Mouse (Mus musculus): ENCODE data around the gene Blzf1.
A peak's percentile ranks its signal among the peaks of the same experiment; 100 is the strongest.

Blzf1 gene

DNA sequence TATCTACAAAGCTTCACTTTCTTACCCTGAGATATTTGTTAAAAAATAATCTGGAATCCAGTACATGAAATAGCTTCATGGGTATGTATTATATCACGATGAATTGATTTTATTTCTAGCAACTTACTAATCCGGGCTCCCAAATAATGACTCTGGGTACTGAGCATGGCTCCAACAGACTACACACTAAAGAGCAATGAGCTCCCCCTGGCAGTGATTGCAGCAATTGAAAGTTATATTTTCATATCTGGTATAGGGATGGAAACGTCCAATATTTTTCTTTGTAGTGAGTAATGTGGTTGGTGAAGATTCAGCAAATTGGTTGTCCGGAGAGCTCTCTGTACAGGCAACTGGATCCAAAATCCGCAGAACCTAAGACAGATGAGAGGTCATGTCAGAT is 15.2 kb downstream of the Blzf1 start:
- DNase-seq, result no peak

DNA sequence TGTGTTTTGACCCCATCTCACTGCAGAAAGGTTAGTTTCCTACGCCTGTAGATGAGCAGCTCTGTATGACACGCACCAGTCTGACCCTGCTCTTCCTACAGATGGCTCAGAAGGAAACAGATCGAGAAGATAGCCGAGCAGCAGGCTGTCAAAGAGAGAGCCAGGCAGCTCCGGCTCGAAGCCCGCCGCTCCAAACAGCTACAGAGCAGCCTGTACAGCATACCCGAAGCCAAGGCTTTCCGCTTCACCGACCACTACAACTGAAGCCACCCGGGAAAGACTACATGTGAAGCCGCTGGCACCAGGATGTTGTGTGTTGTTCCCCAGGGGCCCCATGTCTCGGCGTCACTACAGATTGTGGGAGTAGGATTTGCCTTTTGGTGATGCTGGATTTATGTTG is 19.9 kb downstream of the Blzf1 start:
- no peak for DNase-seq

DNA sequence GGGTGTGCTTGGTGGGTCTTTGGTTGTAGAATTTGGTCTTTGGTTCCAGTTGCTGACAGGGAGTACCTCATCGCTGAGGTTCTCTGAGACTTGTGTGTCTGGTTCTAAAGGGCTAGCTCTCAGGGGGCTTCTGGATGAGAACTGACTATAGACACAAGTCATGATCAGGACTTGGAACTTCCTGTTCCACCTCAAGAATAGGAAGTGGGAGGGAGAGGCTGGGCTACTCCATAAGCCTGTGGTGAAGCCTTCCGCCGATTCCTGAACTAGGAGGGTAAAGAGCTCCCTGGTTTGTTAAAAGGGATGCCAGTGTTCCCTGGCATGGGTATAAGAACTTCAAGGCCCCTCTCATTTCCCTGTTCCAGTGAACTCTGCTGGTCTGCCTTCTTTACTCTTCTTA is 23.3 kb downstream of the Blzf1 start:
- DNase-seq, result no peak

DNA sequence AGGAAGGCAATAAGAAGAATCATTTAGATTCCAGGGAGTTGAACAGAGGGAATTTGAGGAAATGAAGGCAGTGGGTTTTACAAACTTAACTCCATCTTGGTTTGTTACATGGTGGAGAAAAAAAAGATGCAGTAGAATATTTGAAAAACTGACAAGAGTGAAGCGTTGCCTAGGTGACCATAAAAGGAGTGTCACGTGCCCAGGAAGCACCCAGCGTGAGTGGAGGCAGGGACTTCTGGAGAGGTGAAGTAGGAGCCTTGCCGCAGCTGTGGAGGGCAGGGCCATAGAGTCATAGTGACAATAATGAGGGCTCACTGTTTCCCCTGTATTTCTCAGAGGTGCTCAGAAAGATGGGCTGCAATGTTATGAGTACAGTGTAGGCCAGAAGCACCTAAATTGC is 28.0 kb downstream of the Blzf1 start:
- no peak for DNase-seq

DNA sequence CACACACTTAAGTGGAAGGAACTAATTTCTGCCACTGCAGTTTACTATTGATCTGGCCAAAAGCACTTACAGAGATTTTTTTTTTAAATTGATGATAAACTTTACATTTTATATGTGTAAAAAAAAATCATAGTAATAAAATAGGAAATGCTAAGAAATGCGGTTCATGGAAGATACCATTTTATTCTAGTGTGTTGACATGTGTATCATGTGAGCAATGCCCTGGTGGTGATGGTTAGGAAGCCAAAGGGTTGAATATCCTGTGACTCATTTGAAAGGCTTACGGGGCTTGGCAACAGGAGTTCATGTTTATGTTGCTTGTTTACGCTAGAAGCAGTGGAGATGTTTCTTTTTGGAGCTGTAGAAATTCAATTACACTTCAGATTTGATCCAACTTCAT is 30.7 kb downstream of the Blzf1 start:
- no peak for DNase-seq

DNA sequence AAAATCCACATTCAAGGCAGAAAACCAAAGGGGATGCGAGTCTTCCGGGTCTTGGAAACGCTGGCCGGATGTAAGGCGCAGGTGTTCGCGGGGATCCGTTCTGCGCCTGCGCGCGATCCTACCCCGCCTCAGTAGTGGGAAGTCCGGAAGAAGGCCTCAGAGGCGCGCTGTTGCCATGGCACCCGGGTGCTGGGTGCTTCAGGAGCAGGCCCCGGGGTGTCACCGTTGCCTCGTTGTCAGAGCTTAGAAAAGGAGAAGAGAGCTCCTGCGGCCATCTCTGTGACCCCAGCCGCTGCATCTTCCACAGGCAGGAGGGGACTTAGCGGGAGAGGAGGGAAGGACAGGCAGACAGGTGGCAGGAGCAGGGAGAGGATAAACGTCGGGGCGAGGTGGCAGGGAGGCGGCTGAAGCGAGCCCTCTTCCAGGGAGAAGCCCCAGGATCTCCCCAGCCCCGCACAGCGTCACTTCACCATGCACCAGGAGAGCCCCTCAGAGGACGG is 31.8 kb downstream of the Blzf1 start, which contains the start of gene Ccdc181:
Gene Ccdc181 (plus strand): TSS at position 131 of the 500 bp plus-strand sequence.
- peak; percentile 95 to 98 for DNase-seq

DNA sequence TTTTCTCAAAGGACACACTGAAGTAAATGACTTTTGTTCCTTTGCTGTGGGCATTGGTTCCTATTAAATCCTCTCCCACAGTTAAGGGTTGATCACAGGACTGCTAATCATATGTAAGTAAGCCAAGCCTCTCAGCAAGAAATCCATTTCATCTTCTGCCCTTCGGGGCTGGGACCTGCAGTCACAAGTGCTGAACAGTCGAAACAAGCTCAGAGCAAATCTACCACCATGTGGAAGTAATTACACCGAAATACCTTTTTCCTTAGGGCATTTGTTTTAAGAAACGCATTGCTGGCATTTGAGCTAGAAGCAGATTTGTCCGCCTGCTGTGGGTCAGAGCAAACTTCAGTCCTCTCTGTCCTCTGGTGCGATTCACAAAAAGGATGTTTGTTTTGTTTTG is 33.6 kb downstream of the Blzf1 start:
- DNase-seq, result no peak

DNA sequence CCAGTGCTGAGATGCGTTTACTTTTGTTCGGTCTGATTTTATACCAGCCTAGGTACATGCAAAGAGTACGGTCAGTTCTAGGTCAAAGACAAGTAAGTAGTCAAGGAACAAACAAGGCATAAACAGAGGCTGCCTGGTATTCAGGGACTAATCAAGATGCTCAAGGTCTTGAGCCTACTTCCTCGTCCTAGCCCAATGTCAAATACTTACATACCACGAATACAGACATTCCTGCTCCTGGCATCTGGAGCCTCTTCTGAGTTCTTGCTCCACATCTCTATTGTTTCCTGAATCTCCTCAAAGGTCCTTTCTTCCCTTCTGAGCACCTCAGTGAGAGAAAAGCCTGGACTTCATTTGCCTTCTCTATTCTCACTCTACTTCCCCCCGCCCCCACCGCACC is 36.3 kb downstream of the Blzf1 start:
- DNase-seq, result no peak

DNA sequence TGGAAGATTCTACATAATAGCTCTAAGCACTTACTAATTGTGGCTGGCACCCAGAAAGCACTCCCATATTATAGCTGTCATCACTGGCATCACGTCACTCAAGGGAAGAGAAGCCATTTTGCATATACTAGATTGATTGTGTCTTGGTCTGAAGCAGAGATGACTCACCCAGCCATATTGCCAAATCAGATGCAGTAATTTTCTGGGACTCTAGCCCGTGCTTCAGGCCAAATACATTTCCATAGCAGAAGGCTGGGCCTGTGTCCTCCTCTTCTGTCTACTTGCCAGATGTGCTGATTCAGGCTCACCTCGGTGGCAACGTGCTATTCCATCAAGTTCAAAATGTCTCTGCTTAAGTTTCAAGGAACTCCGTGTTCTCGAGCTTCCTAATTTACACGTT is 45.7 kb downstream of the Blzf1 start:
- no peak for DNase-seq

DNA sequence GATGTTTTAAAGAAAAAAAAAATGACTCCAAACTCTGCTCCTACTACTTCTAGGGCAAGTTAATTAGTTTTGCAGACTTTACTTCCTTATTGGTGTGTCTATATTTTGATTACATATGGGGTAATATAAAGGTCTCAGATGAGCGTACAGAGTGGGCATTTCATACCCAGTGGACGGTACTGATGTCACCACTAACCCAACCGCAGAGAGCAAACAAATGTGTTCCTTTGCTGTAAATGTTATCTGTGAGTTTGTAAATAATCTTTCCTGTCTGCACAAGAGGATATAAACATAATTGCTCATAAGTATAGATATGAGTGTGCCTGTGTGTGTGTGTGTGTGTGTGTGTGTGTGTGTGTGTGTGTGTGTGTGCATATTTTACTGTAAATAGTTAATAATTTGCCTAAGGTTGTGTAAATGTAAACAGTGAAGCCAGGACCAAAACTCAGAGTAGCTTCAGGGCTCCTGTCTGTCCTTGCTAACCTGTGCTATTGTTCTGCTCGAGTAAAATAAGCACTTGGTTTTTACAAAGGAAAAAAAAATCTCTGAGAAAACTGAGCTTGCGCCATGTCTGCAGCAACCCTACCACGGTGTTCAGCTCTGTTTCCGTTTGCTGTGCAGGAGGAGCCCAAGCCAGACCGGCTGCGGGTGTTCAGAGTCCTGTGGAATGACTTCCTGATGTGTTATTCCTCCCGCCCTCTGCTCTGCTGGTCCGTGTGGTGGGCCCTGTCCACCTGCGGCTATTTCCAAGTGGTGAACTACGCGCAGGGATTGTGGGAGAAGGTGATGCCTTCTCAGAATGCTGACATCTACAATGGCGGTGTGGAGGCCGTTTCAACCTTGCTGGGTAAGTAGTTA is 46.9 kb downstream of the Blzf1 start:
- DNase-seq, result no peak

DNA sequence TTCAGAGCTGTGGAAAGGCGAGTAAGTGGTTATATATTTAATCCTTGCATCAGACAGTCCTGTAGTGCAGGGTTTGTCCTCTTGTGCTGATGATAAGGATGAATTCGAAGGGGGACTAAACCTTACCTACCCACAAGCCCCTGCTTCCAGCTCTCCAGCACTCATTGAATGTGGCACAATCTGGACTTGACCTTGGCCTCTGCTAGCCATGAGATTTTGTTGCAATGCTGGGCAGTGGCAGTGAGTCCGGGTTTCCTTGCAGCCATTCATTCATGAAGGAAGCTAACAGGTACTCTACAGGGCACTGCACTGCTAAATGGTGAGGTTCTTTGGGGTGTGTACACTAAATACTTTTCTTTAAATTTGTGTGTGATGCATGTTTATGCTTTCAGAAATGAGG is 52.5 kb downstream of the Blzf1 start:
- no peak for DNase-seq

DNA sequence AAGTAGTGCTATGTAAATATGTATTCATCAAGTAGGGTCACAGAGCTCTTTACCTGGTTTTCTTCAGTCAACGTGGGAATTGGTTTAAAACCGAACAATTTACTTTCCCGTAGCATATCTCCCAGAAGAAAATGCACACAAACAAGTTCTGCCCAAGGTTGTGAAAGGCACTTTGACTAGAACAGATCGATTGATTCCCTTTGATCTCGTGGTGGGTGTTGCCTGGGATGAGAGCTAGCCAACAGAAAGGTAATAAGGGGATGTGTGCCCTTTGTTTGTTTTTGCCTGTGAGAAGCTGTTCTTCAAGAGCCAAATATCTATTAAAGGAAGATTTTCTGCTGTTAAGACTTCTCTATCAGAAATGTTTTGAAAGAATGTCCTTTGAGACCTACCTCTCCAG is 54.7 kb downstream of the Blzf1 start:
- no peak for DNase-seq

DNA sequence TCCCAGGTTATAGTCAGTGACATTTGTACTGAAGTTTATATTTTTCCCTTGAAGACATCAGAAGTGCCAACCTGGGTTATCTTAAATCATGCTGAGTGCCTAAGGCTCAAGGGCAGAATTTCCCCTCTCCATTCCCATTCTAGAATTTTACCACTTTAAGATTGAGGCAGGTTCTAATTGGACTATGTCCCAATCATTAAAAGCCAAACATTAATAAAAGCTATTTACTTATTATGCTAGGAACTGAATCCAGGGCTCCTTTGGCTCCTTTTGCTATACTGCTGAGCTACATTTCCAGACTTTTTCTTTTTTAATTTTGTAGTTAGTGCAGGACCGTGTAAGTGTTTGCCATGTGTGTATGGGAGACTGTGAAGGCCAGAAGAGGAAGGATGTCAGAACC is 55.9 kb downstream of the Blzf1 start:
- no peak for DNase-seq

DNA sequence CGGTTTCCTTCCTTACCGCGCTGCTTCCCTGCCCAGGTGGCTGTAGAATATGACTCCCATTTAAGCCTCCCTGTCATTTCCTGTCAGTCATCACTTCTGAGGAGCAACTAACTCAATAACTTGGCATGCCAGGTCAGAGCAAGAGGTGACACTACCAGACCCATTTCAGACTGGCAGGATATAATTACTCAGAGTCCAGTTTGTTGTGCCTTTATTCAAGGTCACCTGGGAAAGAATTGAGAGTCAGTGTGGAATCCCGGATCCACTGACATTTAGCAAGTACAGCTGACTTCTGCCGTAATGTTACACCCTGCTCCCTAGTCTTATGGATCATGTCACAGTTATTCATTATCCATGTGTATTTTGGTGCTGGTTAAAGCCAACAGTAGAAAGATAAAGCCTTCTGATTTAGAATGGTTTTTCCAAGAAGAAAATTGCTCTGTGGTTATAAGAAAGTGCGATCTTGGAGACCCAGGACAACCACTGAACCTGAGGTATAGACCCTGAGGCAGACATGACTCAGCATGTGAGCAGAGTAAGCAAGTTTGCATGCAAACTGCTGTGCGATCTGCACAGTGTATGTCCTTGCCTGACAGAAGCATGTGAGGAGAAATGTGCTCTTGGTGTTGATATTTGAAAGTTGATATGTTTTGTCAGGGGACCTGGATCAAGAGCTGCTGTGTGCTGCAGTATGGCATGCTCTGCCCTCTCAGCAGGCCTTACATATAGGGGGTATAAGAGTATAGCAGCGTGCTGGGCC is 56.7 kb downstream of the Blzf1 start:
- no peak for DNase-seq

DNA sequence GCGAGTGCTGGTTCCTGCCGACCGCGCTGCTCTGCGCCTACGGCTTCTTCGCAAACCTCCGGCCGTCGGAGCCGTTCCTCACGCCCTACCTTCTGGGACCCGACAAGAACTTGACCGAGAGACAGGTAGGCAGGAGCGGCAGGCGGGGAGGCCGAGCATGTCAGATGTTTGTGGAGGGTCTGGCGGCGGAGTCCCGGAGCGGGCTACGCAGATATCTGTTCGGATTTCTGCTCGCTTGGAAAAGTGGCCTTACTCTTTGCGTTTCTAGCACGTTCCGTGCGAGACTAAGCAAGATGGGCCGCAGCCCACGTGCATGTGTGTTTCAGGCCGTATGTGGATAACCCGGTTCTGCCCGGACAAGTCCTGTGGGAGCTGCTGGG is 58.0 kb downstream of the Blzf1 start:
- no peak for DNase-seq

DNA sequence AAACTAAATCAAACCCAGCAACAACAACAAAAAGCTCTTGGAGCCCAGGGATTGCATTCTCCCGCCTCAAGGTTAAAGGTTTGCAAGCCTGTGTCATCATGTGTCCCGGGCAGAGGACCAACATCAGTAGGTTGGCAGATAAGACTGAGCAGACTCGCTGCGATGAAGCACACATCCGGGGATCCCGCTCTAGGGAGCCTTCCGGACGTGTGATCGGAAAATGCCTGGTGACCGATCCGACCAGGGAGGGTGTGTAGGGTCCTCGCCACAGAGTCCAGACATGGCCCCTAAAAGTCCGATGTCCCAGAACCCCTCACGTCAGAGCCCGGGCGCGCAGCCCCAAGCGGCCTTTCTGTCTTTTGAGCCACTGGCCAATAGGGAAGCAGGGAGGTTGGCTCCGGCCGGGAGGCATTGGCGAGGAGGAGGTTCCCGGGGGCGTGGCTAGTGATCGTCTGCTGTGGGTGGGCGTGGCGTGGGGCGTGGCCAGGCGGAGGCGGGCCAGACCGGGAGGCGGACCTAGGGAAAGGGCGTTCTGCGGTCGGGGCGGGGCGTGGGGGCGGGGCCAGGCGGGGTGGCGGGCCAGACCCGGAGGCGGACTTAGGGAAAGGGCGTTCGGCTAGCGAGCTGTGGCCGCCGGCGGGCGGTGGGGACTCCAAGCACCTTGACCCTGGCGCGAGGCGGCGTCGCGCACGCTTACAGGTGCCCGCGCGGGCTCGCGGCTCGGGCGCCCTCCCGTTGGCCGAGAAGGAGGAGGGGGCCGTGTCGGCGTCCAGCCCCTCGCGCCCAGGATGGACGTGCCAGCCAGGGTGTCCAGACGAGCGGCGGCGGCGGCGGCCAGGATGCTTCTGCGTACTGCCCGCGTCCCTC is 58.6 kb downstream of the Blzf1 start, which contains the start of gene Slc19a2:
Gene Slc19a2 (plus strand): TSS at position 582 of the 867 bp plus-strand sequence.
- DNase-seq, result peak; percentile 99

DNA sequence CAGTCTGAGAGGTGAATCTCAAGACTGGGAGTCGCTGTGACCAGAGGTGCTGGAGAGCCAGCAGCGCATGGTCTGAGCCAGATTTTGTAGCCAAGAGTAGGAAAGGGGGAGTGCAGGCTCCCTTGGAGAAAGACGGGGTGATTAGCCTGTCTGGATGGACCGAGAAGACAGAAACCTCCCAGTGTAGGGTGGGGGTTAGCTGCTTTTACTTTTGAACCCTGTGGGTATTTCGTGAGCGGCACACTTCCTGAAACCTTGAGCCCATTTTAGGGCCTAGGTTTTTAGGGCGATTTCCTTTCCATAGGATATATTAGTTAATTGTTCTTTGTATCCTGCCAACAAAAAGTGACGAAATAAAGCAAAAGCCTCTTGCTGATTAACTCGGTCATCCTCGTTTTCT is 59.3 kb downstream of the Blzf1 start:
- DNase-seq, result peak in 1 of 2 experiments; percentile 33

DNA sequence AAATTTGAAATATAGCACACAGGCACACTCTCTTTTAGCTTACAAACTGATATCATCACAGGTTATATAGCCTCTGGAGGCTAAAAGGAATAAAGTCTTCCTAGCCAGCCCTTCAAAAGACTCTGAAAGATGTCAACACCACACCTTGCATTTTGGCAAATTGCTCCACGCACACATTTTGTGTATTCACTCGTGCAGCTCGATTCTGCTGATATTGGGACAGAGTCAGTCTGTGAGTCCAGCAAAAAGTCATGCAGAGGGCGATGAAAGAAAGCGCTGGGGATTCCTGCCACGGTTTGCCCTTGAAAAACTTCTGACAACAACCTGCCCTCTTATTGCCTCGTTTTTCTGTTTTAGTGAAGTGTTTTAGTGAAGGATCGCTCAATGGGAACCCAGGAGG is 59.8 kb downstream of the Blzf1 start:
- DNase-seq, result no peak

DNA sequence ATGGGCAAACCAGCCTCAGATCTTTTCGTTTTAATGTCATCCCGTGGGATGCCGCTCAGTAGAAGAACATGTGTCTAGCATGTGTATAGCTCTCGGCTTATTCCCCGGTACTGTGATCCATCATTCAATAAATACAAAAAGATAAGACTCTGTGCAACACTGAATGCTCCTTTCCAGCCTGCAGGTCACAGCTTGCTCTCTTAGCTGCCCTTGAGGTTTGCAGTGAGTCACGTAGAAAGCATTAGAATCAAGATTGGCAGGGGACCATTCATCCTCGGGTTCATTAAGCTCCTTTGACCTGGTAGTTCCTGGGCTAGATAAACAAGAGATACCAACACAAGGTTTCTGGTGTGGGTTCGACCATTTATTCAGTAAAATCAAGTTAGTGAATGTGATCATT is 64.5 kb downstream of the Blzf1 start:
- DNase-seq, result no peak

DNA sequence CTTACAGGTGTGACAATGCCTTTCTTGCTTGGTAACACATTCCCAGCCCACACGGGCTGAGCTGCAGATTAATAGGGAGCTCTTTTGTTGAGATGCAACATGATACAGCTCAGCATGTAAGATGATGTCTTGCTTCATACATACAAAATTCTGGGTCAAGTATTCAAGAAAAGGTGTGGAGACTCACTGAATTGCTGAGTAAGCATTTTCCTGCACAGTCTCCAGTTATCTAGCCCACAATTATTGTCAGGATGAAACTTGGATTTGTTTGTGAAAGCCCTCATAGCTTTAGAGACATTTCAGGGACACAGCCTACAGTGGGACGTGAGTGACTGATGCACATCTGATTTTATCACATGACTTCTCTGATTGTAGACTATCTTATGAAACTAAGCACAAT is 65.8 kb downstream of the Blzf1 start:
- DNase-seq, result no peak
